Mouse (Mus musculus) limb, embryonic 13.5 days (tissue): ENCODE measurements around the gene S100a16. TPM values are rescaled to one million over a fixed set of nuclear protein-coding genes. Genes with fewer than 3 reads are reported as not detected.
A peak's percentile ranks its signal among the peaks of the same experiment; 100 is the strongest.

Experiments used
- ATAC-seq: fragments of 200-750 bp; cut with Nextera tagmentation; 2 replicates; pipeline ENCODE4 v1.8.0; 2017; ENCODE audit warnings: low read depth, moderate number of reproducible peaks, moderate TSS enrichment; ENCODE audit not compliant: low FRiP score
- H3K27ac ChIP-seq: fragments of 300-500 bp; sonication (generic); 2 replicates; pipeline ENCODE4 v1.5.1; 2015; ENCODE audit warnings: inconsistent platforms, mild to moderate bottlenecking, moderate library complexity
- H3K27me3 ChIP-seq: fragments of 300-500 bp; sonication (generic); 2 replicates; pipeline ENCODE4 v1.6.1; 2015; ENCODE audit warnings: mild to moderate bottlenecking, inconsistent platforms
- H3K36me3 ChIP-seq: fragments of 300-500 bp; sonication (generic); 2 replicates; pipeline ENCODE4 v1.6.1; 2015; ENCODE audit warnings: inconsistent platforms, mild to moderate bottlenecking, moderate library complexity
- H3K4me1 ChIP-seq: fragments of 300-500 bp; sonication (generic); 2 replicates; pipeline ENCODE4 v1.6.1; 2015; ENCODE audit warnings: inconsistent platforms
- H3K4me2 ChIP-seq: fragments of 300-500 bp; sonication (generic); replicated peaks from 2 replicates; pipeline ENCODE4 v1.6.1; 2015; ENCODE audit warnings: inconsistent platforms, mild to moderate bottlenecking, moderate library complexity
- H3K4me3 ChIP-seq: fragments of 300-500 bp; sonication (generic); 2 replicates; pipeline ENCODE4 v1.5.1; 2015; ENCODE audit warnings: moderate library complexity, mild to moderate bottlenecking, inconsistent platforms
- H3K9ac ChIP-seq: fragments of 300-500 bp; sonication (generic); 2 replicates; pipeline ENCODE4 v1.6.1; 2015; ENCODE audit warnings: mild to moderate bottlenecking, inconsistent platforms
- H3K9me3 ChIP-seq: fragments of 300-500 bp; sonication (generic); 2 replicates; pipeline ENCODE4 v1.6.1; 2016; ENCODE audit warnings: inconsistent platforms
- WGBS: fragments of 180-500 bp; shearing (Covaris S2); methylation state at CpG from one replicate; pipeline ENCODE4 v1.1.7; 2015; 5-methylcytosine and 5-hydroxymethylcytosine counted together
- polyA plus RNA-seq: library from polyadenylated mRNA; unstranded; fragments of >200 nt; fragmentation: Nextera tagmentation; extraction: Ambion mirVana; gene quantifications from 2 replicates; pipeline ENCODE4 v1.2.1, GENCODE M21; 2015

The S100a16 gene
- polyA plus RNA-seq, 1 experiment from 2014 or later = 80.7 TPM

GRCm38 (mm10) chr3:90526580-90526979 lies 10.5 kb upstream of the S100a16 start, which contains the start of gene S100a14:
Gene S100a14, plus strand, starts transcription at chr3:90526856.
- H3K27ac ChIP-seq = no peak within 1 kb of the TSS
- no peak within 1 kb of the TSS for H3K9ac ChIP-seq
- H3K4me1 ChIP-seq = no peaks in the 10 kb centered on the region
- H3K4me3 ChIP-seq = no peak within 1 kb of the TSS
- no peaks in the 10 kb centered on the region for H3K9me3 ChIP-seq
- ATAC-seq = no peak
- no peak within 1 kb of the TSS for H3K4me2 ChIP-seq
- WGBS = 57% methylated on average over 5 of the region's 5 CpGs
- H3K36me3 ChIP-seq = no peaks in the 10 kb centered on the region
- H3K27me3 ChIP-seq = no peaks in the 10 kb centered on the region

- Histone ChIP-seq H3K9ac (no peak overlapping the region), H3K27ac (no peak overlapping the region), H3K36me3 (no peaks in the 10 kb centered on the region), H3K27me3 (no peaks in the 10 kb centered on the region), H3K4me2 (no peak overlapping the region), H3K4me3 (no peak overlapping the region), H3K9me3 (no peaks in the 10 kb centered on the region), H3K4me1 (no peaks in the 10 kb centered on the region)
- no peak for ATAC-seq
- 86% methylated on average over 7 of the region's 7 CpGs for WGBS
These were observed 9.7 kb upstream of the S100a16 start for GRCm38 (mm10) chr3:90527291-90527873.

- Histone ChIP-seq H3K27ac (no peak overlapping the region), H3K4me1 (no peaks in the 10 kb centered on the region), H3K36me3 (no peaks in the 10 kb centered on the region), H3K4me2 (no peak overlapping the region), H3K9ac (no peak overlapping the region), H3K27me3 (no peaks in the 10 kb centered on the region), H3K4me3 (no peak overlapping the region), H3K9me3 (no peaks in the 10 kb centered on the region)
- ATAC-seq = no peak
- 61% methylated on average over 5 of the region's 5 CpGs for WGBS
These were observed 5.3 kb upstream of the S100a16 start for GRCm38 (mm10) chr3:90531713-90532112.

- WGBS = 73% methylated on average over 1 of the region's 1 CpGs
- Histone ChIP-seq H3K4me2 (no peak overlapping the region), H3K27me3 (0 out of 2 replicates have a peak, but pooled peaks cover 4% of the 10 kb centered on the region)
These were observed 1.6 kb upstream of the S100a16 start for GRCm38 (mm10) chr3:90535446-90535845.

GRCm38 (mm10) chr3:90537905-90538296 lies 847 bp downstream of the S100a16 start:
- WGBS = 77% methylated on average over 5 of the region's 5 CpGs
- Histone ChIP-seq H3K4me1 (peaks cover 9% of the 10 kb centered on the region; the same call in 1 of the 2 replicates), H3K4me2 (peak overlapping the region; percentile 41), H3K27me3 (0 out of 2 replicates have a peak, but pooled peaks cover 4% of the 10 kb centered on the region), H3K4me3 (no peak overlapping the region), H3K9me3 (no peaks in the 10 kb centered on the region), H3K27ac (no peak overlapping the region), H3K9ac (peak overlapping the region; percentile 45; the same call in 1 of the 2 replicates), H3K36me3 (no peaks in the 10 kb centered on the region)
- no peak for ATAC-seq

More at GRCm38 (mm10) chr3:90535446-90535845, 1.6 kb upstream of the S100a16 start:
- Histone ChIP-seq H3K36me3 (no peaks in the 10 kb centered on the region), H3K27ac (no peak overlapping the region), H3K9me3 (no peaks in the 10 kb centered on the region), H3K4me1 (peaks cover 9% of the 10 kb centered on the region; the same call in 1 of the 2 replicates), H3K9ac (no peak overlapping the region), H3K4me3 (no peak overlapping the region)
- no peak for ATAC-seq

- Histone ChIP-seq H3K36me3 (no peaks in the 10 kb centered on the region), H3K4me3 (no peak overlapping the region), H3K4me1 (peaks cover 9% of the 10 kb centered on the region; the same call in 1 of the 2 replicates), H3K27ac (no peak overlapping the region), H3K27me3 (0 out of 2 replicates have a peak, but pooled peaks cover 4% of the 10 kb centered on the region), H3K4me2 (peak overlapping the region; percentile 16; the same call in 1 of the 2 replicates), H3K9ac (no peak overlapping the region), H3K9me3 (no peaks in the 10 kb centered on the region)
- WGBS = 71% methylated on average over 4 of the region's 4 CpGs
- no peak for ATAC-seq
These were observed 3.9 kb downstream of the S100a16 start for GRCm38 (mm10) chr3:90540904-90541303.

- Histone ChIP-seq H3K36me3 (no peaks in the 10 kb centered on the region), H3K27ac (no peak overlapping the region), H3K9ac (no peak overlapping the region), H3K4me3 (no peak overlapping the region), H3K27me3 (no peaks in the 10 kb centered on the region), H3K9me3 (no peaks in the 10 kb centered on the region; the same call in 1 of the 2 replicates), H3K4me2 (no peak overlapping the region), H3K4me1 (peaks cover 16% of the 10 kb centered on the region)
- ATAC-seq = peak; percentile 74; the same call in 1 of the 2 replicates
- WGBS = 16% methylated on average over 5 of the region's 5 CpGs
These were observed 12.8 kb downstream of the S100a16 start for GRCm38 (mm10) chr3:90549676-90550420.

- ATAC-seq = 0 out of 2 replicates have a peak, but pooled peaks have one; percentile 1
- WGBS = 78% methylated on average over 2 of the region's 2 CpGs
- Histone ChIP-seq H3K36me3 (no peaks in the 10 kb centered on the region), H3K4me1 (peaks cover 16% of the 10 kb centered on the region), H3K27me3 (no peaks in the 10 kb centered on the region), H3K27ac (no peak overlapping the region), H3K9me3 (no peaks in the 10 kb centered on the region; the same call in 1 of the 2 replicates), H3K9ac (no peak overlapping the region), H3K4me2 (no peak overlapping the region), H3K4me3 (no peak overlapping the region)
These were observed 13.4 kb downstream of the S100a16 start for GRCm38 (mm10) chr3:90550421-90550790.

GRCm38 (mm10) chr3:90552231-90552630 lies 15.2 kb downstream of the S100a16 start:
- Histone ChIP-seq H3K9ac (no peak overlapping the region), H3K27ac (no peak overlapping the region), H3K9me3 (no peaks in the 10 kb centered on the region; the same call in 1 of the 2 replicates), H3K4me2 (no peak overlapping the region), H3K4me3 (no peak overlapping the region), H3K36me3 (no peaks in the 10 kb centered on the region), H3K4me1 (peaks cover 16% of the 10 kb centered on the region), H3K27me3 (no peaks in the 10 kb centered on the region)
- 76% methylated on average over 2 of the region's 2 CpGs for WGBS
- ATAC-seq = no peak

GRCm38 (mm10) chr3:90555954-90556353 lies 18.9 kb downstream of the S100a16 start:
- H3K4me2 ChIP-seq = no peak overlapping the region
- H3K36me3 ChIP-seq = no peaks in the 10 kb centered on the region
- no peak overlapping the region for H3K4me3 ChIP-seq
- H3K9me3 ChIP-seq = no peaks in the 10 kb centered on the region; the same call in 1 of the 2 replicates
- H3K4me1 ChIP-seq = no peaks in the 10 kb centered on the region
- H3K9ac ChIP-seq = no peak overlapping the region
- no peak for ATAC-seq
- no peaks in the 10 kb centered on the region for H3K27me3 ChIP-seq
- no peak overlapping the region; the same call in 1 of the 2 replicates for H3K27ac ChIP-seq
- WGBS = 64% methylated on average over 5 of the region's 5 CpGs

GRCm38 (mm10) chr3:90560008-90560628 lies 23.1 kb downstream of the S100a16 start, which contains the start of gene S100a3:
Gene S100a3, plus strand, starts transcription at chr3:90560578.
- H3K27ac ChIP-seq = no peak within 1 kb of the TSS
- H3K9me3 ChIP-seq = no peaks in the 10 kb centered on the region
- 56% methylated on average over 6 of the region's 6 CpGs for WGBS
- H3K4me2 ChIP-seq = no peak within 1 kb of the TSS
- no peaks in the 10 kb centered on the region for H3K4me1 ChIP-seq
- ATAC-seq = peak; percentile 61; the same call in 1 of the 2 replicates
- H3K4me3 ChIP-seq = no peak within 1 kb of the TSS
- H3K27me3 ChIP-seq = no peaks in the 10 kb centered on the region
- no peaks in the 10 kb centered on the region for H3K36me3 ChIP-seq
- no peak within 1 kb of the TSS for H3K9ac ChIP-seq

- peaks cover 3% of the 10 kb centered on the region for H3K4me1 ChIP-seq
- no peak overlapping the region for H3K4me3 ChIP-seq
- H3K9ac ChIP-seq = no peak overlapping the region
- no peak for ATAC-seq
- no peak overlapping the region for H3K4me2 ChIP-seq
- no peak overlapping the region for H3K27ac ChIP-seq
- WGBS = 81% methylated on average over 5 of the region's 5 CpGs
- H3K9me3 ChIP-seq = no peaks in the 10 kb centered on the region
- H3K27me3 ChIP-seq = no peaks in the 10 kb centered on the region
- H3K36me3 ChIP-seq = no peaks in the 10 kb centered on the region
These were observed 37.6 kb downstream of the S100a16 start for GRCm38 (mm10) chr3:90574691-90575090.
